Mouse (Mus musculus) forebrain, embryonic 16.5 days (tissue): ENCODE data around the gene Ptpn7. TPM values are rescaled to one million over a fixed set of nuclear protein-coding genes. Genes with fewer than 3 reads are reported as not detected.

Experiments used
- ATAC-seq: fragments of 200-750 bp; cut with Nextera tagmentation; 2 replicates; pipeline ENCODE4 v1.8.0; 2017; ENCODE audit warnings: mild to moderate bottlenecking, moderate library complexity
- H3K27ac ChIP-seq: fragments of 300-500 bp; sonication (generic); 2 replicates; pipeline ENCODE4 v1.5.1; 2014; ENCODE audit warnings: low read length, control low read depth
- H3K27me3 ChIP-seq: fragments of 300-500 bp; sonication (generic); replicated peaks from 2 replicates; pipeline ENCODE4 v1.6.1; 2014; ENCODE audit warnings: low read length; ENCODE audit not compliant: control insufficient read depth, insufficient read depth
- H3K36me3 ChIP-seq: fragments of 300-500 bp; sonication (generic); 2 replicates; pipeline ENCODE4 v1.6.1; 2014; ENCODE audit not compliant: control insufficient read depth, insufficient read depth
- H3K4me1 ChIP-seq: fragments of 300-500 bp; sonication (generic); replicated peaks from 2 replicates; pipeline ENCODE4 v1.6.1; 2014; ENCODE audit warnings: low read length; ENCODE audit not compliant: control insufficient read depth, insufficient read depth
- H3K4me2 ChIP-seq: fragments of 300-500 bp; sonication (generic); 2 replicates; pipeline ENCODE4 v1.6.1; 2014; ENCODE audit warnings: mild to moderate bottlenecking, low read length, control low read depth
- H3K4me3 ChIP-seq: fragments of 300-500 bp; sonication (generic); replicated peaks from 2 replicates; pipeline ENCODE4 v1.5.1; 2014; ENCODE audit warnings: mild to moderate bottlenecking, low read length, control low read depth
- H3K9ac ChIP-seq: fragments of 300-500 bp; sonication (generic); replicated peaks from 2 replicates; pipeline ENCODE4 v1.6.1; 2014; ENCODE audit warnings: low read depth, low read length, control low read depth
- H3K9me3 ChIP-seq: fragments of 300-500 bp; sonication (generic); 2 replicates; pipeline ENCODE4 v1.6.1; 2016; ENCODE audit warnings: low read length; ENCODE audit not compliant: control insufficient read depth
- WGBS: fragments of 180-500 bp; shearing (Covaris S2); extraction: QIAGEN DNeasy Blood & Tissue Kit; methylation state at CpG from one replicate; pipeline ENCODE4 v1.1.7; 2014; 5-methylcytosine and 5-hydroxymethylcytosine counted together
- polyA plus RNA-seq: library from polyadenylated mRNA; unstranded; fragments of >200 nt; fragmentation: Nextera tagmentation; extraction: Ambion mirVana; gene quantifications from 2 replicates; pipeline ENCODE4 v1.2.1, GENCODE M21; 2015

The Ptpn7 gene
- polyA plus RNA-seq, 1 experiment from 2014 or later = 0.27 TPM

DNA sequence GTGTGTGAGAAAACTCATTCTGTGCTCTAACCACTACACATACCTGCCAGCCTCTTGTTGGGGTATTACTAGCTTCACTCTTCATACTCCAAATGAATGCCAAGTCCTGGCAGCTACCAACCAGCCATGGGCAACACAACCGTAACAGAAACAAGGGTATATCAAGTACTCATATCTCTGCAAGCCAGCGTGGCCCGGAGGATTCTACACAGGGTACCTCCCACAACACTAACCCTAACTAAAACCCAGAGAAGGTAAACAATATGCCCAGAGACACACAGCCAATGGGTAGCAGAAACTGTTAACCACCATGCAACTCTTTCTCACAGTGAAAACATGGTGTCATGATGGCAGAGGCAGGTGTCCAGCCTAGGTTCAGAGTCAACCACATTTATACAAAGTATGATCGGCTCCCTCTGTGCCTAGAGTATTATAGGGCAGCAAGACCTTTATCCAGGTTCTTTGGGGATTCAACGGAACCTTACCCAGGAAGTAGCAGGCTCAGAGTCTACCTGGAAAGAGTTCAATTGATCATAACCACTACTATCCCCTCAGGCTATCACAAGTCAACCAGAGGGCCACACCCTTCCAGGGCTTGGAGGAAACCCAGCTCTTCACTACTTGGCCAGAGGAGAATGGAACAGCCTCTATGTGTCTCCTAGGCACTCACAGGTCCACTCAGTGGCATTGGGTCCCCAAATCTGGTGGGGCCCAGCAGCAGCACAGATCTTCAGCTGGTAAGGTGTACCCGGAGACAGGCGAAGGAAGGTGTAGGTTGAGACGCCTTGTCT, 7.7 kb upstream of the Ptpn7 start:
- 93% methylated on average over 8 of the region's 8 CpGs for WGBS
- Histone ChIP-seq H3K4me2 (no peak overlapping the region), H3K9ac (no peak overlapping the region), H3K27me3 (no peaks in the 10 kb centered on the region), H3K27ac (no peak overlapping the region), H3K4me3 (no peak overlapping the region), H3K4me1 (no peaks in the 10 kb centered on the region), H3K9me3 (no peaks in the 10 kb centered on the region), H3K36me3 (no peaks in the 10 kb centered on the region)
- no peak for ATAC-seq

GRCm38 (mm10) chr1:135125990-135126389, 6.5 kb upstream of the Ptpn7 start:
- Histone ChIP-seq H3K27ac (no peak overlapping the region), H3K4me2 (no peak overlapping the region), H3K9me3 (no peaks in the 10 kb centered on the region), H3K36me3 (no peaks in the 10 kb centered on the region), H3K27me3 (no peaks in the 10 kb centered on the region), H3K9ac (no peak overlapping the region), H3K4me3 (no peak overlapping the region), H3K4me1 (no peaks in the 10 kb centered on the region)
- WGBS = 48% methylated on average over 8 of the region's 8 CpGs
- no peak for ATAC-seq

DNA sequence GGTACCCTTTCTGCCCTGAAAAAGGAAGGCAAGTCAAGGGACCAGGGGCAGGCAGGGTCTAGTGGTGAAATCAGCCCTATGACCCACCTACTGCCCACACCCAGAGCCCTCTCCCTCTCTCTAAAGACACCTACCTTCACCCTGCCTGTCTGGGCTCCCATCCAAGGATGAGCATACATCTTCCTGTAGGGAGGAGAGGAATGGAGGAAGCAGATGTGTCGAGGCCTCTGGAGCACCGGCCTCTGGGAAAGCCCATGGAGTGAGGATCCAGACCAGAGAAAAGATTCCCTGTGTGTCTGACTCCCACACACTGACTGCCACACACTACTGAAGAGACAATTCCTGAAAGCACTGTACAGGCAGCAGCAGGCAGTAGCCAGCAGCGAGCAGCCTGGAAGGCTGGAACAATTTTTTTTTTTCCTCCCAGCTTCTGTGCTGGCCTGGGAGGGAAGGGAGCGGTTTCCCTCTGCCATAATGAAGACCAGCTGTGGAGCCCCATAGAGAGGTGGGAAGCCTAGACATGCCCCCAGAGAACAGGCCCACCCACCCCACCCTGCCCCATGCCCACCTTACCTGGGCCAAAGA, 6.0 kb upstream of the Ptpn7 start:
- no peak overlapping the region for H3K27ac ChIP-seq
- no peak overlapping the region for H3K9ac ChIP-seq
- no peak for ATAC-seq

DNA sequence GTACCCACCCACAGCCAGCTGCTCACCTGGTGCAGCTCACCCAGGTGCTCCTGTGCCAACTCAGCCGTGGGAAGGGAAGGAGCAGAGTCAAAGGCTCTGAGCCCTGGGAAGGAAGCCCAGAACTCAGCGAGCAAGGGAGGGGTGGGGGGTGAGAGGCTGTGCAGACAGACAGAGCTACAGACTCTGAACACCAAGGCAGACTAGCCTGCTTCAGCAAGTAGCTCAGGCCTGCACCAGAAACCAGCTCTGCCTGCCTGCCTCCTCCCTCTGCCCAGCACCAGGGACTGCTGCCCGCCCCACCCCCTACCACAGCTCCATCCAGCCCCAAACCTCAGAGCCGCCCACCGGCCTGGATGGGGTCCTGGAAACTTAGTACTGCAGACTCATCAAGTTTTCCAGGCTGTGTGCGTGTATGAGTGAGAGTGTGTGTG, 4.5 kb upstream of the Ptpn7 start:
- H3K9ac ChIP-seq = no peak overlapping the region
- no peaks in the 10 kb centered on the region for H3K27me3 ChIP-seq
- H3K27ac ChIP-seq = no peak overlapping the region
- WGBS = 51% methylated on average over 6 of the region's 6 CpGs
- no peak overlapping the region for H3K4me2 ChIP-seq
- H3K4me1 ChIP-seq = no peaks in the 10 kb centered on the region
- no peaks in the 10 kb centered on the region for H3K9me3 ChIP-seq
- no peak overlapping the region for H3K4me3 ChIP-seq
- ATAC-seq = no peak
- no peaks in the 10 kb centered on the region for H3K36me3 ChIP-seq

More for the DNA sequence above, 6.0 kb upstream of the Ptpn7 start:
- Histone ChIP-seq H3K4me2 (no peak overlapping the region), H3K9me3 (no peaks in the 10 kb centered on the region), H3K27me3 (no peaks in the 10 kb centered on the region), H3K4me3 (no peak overlapping the region), H3K36me3 (no peaks in the 10 kb centered on the region), H3K4me1 (no peaks in the 10 kb centered on the region)
- 77% methylated on average over 4 of the region's 4 CpGs for WGBS

DNA sequence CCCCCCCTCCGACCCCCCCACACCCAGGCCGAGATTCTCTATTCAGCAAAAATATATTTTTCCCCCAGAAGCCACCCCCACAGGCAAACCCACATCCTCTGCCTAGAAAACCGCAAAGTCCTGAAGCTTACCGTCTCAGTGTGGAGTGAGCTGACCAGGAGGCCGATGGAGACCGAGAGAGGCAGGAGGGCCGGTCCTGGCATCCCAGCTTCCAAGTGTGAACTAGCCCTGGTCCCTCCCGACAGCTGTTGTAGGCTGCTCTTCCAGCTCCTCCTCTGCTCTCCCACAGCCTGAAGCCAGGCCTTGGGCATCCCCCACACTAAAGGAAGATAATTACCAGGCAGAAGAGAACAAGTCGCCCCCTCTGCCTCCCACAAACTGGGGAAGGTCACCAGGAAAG, 3.5 kb upstream of the Ptpn7 start:
- H3K9ac ChIP-seq = no peak overlapping the region
- no peak overlapping the region for H3K27ac ChIP-seq
- H3K4me2 ChIP-seq = no peak overlapping the region
- WGBS = 30% methylated on average over 9 of the region's 9 CpGs
- no peak overlapping the region for H3K4me3 ChIP-seq
- H3K9me3 ChIP-seq = no peaks in the 10 kb centered on the region
- no peak for ATAC-seq
- H3K4me1 ChIP-seq = no peaks in the 10 kb centered on the region
- no peaks in the 10 kb centered on the region for H3K27me3 ChIP-seq
- no peaks in the 10 kb centered on the region for H3K36me3 ChIP-seq

DNA sequence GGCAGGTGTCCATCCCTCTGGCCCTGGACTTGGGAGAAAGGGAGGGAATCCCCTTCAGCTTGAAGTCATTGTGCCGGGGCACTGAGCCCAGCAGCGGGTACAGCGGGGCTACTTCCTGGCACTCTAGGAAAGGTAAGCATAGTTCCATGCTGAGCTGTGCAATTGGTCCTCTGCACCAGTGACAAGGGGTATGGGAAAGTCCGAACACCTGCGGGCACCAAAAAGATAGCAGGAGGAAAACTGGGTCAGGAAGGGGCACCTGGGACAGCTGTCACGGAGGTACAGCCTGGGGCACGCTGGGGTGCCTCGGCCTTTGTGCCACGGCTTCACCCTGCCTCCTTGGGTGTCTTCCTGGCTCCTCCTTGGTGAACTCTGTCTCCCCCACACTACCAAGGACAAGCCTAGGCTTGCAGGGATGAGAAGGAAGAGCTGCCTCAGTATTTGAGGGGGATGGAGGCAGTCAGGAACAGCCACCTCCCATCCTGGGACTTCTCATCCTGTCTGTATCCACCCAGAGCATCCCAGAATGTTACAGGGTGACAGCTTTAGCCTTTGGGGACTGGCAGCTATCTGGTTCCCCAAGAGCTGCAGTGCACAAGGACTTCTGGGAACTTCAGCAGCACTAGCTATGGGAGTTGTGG, 2.8 kb upstream of the Ptpn7 start:
- Histone ChIP-seq H3K36me3 (no peaks in the 10 kb centered on the region), H3K4me3 (no peak overlapping the region), H3K27me3 (no peaks in the 10 kb centered on the region), H3K27ac (no peak overlapping the region), H3K9ac (no peak overlapping the region), H3K4me1 (no peaks in the 10 kb centered on the region), H3K4me2 (no peak overlapping the region), H3K9me3 (no peaks in the 10 kb centered on the region)
- ATAC-seq = no peak
- WGBS = 68% methylated on average over 9 of the region's 9 CpGs

DNA sequence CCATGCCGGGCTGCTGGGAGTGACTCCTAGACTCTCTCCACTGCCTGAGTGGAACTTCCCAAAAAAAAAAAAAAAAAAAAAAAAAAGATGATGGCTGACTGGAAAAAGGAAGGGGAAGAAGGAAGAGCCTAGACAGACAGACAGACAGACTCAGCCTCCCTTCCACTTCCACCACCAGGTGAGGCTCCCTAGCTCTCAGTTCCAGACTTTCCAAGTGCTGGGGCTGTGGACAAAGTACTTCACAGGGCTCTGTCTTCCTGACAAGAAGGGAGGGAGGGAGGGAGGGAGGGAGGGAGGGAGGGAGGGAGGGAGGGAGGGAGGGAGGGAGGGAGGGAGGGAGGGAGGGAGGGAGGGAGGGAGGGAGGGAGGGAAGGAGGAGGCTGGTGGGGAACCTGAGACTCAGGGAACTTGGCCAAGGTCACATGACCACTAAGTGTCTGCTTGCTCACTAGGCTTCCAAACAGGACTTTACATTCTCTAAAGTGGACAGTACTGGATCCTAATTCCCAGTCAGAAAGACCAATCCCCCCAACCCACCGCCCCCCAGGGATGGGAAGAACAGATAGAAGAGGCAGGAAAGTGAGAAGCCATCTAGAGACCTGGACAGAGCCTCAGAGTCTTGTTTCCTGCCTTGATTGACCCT, 2.0 kb upstream of the Ptpn7 start:
- Histone ChIP-seq H3K27me3 (no peaks in the 10 kb centered on the region), H3K4me1 (no peaks in the 10 kb centered on the region), H3K9ac (no peak overlapping the region), H3K9me3 (no peaks in the 10 kb centered on the region), H3K4me3 (no peak overlapping the region), H3K4me2 (no peak overlapping the region), H3K27ac (no peak overlapping the region), H3K36me3 (no peaks in the 10 kb centered on the region)
- 77% methylated on average over 2 of the region's 2 CpGs for WGBS
- ATAC-seq = no peak

DNA sequence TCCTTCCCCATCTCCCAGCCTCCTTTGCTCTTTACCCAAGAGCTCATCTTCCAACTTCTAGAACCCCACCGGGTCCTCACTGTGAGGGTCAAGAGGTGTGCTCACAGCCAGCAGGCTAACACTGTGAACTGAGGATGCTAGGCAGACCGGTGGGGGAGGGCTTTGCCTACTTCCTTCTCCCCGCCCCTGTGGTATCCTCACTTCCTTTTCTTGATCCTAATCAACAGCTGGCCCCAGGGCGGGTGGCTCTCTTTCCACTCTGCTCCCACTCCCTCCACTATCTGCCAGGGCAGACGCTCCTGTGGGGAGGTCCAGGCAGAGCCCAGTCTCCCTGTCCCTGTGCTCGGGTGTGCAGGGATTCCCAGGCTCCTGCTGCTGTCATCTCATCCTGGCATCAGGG, 1.5 kb upstream of the Ptpn7 start:
- no peak for ATAC-seq
- Histone ChIP-seq H3K27me3 (no peaks in the 10 kb centered on the region), H3K4me3 (no peak overlapping the region), H3K4me1 (no peaks in the 10 kb centered on the region), H3K9me3 (no peaks in the 10 kb centered on the region), H3K9ac (no peak overlapping the region), H3K36me3 (no peaks in the 10 kb centered on the region), H3K27ac (no peak overlapping the region), H3K4me2 (no peak overlapping the region)
- 47% methylated on average over 6 of the region's 6 CpGs for WGBS

- H3K9me3 ChIP-seq = no peaks in the 10 kb centered on the region
- H3K36me3 ChIP-seq = no peaks in the 10 kb centered on the region
- H3K9ac ChIP-seq = no peak overlapping the region
- H3K4me3 ChIP-seq = no peak overlapping the region
- H3K27ac ChIP-seq = no peak overlapping the region
- H3K4me2 ChIP-seq = no peak overlapping the region
- H3K27me3 ChIP-seq = no peaks in the 10 kb centered on the region
- no peak for ATAC-seq
- H3K4me1 ChIP-seq = no peaks in the 10 kb centered on the region
- WGBS = 69% methylated on average over 8 of the region's 8 CpGs
Measured at GRCm38 (mm10) chr1:135131560-135131959, 940 bp upstream of the Ptpn7 start.
